Mouse (Mus musculus) skeletal muscle tissue, adult 2 months (tissue): Measurements from ENCODE around the gene Tshz2.
A peak's percentile ranks its signal among the peaks of the same experiment; 100 is the strongest.
"Not testable (repeated sequence)": the region's sequence is repeated elsewhere in the genome, so short reads cannot be mapped to it uniquely, and the experiment has no call there.

Experiments used
- DNase-seq: peaks from one replicate; pipeline ENCODE4 v3.0.0-alpha.2; 2012; ENCODE audit warnings: low read depth, low spot score

Tshz2 gene

DNA sequence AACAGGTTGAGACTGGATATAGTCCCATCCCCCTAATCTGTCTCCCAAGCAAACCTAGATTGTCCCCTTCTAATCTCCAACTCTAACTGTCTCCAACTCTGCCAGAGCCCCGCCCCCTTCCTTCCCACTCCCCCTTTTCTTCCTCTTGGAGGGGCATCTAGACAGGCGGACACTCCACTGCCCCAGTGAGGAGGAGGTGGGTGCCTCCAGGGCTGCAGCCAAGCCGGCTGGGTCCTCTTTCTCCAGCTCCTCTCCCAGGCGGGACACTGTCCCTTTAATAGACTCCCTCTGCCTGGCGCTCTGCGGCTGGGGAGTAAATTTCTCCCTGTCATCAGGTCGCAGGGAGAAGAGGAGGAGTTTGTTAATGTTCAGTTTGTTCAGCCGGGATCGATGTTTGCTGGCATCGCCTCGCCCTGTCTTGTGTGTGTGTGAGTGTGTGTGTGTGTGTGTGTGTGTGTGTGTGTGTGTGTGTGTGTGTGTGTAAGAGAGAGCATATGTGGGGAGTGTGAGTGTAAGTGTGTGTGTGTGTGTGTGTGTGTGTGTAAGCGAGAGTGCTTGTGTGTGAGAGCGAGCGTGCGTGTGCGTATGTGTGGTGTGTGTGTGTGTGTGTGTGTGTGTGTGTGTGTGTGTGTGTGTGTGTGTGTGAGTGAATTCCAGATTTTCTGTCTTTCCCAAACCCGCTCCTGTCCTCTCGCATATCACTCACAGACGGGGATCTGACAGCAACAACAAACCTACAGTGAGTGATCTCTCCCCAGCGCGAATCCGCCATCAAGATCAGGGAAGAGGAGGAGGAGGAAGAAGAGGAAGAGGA is at the start of gene Tshz2:
Tshz2 (plus strand) TSS at position 676 of the 814 bp plus-strand sequence.
- peak; percentile 79 for DNase-seq

DNA sequence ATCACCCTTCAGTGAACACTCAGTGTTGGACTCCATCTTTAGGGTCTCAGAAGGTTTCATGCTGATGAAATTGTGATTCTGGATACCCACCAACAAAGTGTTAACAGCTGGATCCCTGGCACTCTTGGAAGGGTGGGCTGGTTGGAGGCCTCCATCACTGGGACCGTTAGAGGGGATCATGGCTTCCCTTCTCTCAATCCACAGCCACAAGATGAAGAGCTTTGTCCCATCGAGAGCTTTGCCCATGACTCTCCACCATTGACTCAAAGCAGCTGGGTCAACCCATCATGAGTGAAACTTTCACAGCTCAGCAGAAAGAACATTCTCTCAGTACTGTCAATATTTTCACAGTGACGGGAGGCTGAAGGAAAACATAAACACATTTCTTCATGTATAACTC is 49.3 kb upstream of the Tshz2 start:
- no peak for DNase-seq

DNA sequence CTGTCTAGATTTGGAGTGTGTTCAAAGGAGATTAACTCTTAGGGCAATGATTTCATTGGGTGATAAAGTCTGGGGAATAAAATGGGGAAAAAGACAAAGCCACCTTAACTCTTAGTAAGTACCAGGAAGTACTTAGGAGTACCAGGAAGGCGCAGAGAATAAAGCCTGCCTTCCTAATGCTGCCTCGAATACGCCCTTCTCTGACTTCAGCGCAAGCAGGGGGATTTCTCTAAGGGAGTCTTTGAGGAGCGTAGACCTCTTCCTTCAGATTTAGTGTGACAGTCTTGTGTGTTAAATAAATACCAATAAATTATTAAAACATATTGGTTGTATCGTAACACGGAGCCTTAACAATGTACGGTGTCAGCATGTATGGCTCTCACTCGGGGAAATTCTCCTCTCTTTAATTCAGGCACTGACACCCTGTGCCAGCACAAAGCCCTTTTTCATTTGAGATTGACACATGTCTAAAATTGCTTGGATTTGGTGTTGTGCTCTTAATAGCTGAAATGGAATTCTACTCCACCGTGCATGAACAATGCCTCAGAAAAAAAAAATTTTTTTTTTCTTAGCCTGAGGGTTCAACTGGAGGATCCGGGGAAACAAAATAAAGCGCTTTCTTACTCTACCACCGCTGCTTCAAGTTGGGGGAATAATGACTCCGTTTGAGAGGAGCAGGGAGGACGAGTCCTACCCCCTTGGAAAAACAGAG is 47.9 kb upstream of the Tshz2 start:
- no peak for DNase-seq

DNA sequence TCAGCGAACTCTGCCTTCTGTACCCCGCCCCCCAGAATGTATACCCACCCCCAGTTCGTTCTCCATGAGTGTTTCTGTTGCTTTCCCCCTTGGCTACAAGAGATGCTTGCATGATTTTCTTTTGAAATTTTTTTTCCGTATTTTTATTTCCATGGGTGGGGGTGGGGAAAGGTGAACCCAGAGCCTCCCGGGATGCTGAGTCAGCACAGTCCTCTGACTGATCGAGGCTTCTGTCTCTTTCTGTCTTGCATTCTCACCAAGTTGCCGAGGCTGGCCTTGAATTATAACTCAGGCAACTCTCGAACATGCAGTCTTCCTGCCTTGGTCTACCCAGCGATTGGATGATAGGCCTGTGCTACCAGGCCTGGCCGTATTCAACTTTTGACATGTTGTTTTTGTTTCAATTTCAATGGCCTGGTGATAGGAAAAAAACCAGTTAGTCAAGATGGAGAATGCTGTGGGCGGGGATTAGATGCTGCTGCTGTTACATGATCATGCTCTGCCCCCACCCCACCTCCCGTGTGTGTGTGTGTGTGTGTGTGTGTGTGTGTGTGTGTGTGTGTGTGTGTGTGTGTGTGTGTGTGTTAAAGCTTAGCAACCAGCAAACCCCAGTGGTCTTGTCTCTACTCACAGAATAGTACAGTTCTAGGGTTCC is 47.1 kb upstream of the Tshz2 start:
- DNase-seq, result no peak

DNA sequence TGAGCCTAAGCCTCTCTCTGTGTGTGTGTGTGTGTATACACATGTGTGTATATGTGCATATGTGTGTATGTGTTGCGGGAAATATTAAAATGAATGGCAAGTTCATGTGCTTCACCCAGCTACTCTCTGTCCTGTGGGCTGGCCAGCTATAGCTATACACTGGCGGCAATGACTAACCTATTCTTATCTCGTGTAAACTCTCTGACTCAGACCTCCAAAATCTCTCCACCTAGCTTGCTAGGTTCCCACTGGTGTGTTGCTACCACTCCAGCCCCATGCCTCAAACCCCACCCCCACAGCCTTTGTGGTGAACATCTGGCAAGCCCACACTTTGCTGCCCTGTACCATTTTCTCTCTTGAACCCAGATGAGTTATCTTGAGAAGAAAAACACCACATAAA is 46.1 kb upstream of the Tshz2 start:
- no peak for DNase-seq

DNA sequence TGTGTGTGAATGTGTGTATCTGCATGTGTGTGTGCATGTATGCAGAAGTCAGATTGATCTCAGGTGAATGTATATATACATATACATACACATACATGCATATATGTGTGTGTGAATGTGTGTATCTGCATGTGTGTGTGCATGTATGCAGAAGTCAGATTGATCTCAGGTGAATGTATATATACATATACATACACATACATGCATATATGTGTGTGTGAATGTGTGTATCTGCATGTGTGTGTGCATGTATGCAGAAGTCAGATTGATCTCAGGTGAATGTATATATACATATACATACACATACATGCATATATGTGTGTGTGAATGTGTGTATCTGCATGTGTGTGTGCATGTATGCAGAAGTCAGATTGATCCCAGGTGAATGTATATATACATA is 45.2 kb upstream of the Tshz2 start, which contains the start of gene Gm11011:
Gm11011 (minus strand) TSS at position 101 of the 400 bp plus-strand sequence.
- not testable (repeated sequence) for DNase-seq

DNA sequence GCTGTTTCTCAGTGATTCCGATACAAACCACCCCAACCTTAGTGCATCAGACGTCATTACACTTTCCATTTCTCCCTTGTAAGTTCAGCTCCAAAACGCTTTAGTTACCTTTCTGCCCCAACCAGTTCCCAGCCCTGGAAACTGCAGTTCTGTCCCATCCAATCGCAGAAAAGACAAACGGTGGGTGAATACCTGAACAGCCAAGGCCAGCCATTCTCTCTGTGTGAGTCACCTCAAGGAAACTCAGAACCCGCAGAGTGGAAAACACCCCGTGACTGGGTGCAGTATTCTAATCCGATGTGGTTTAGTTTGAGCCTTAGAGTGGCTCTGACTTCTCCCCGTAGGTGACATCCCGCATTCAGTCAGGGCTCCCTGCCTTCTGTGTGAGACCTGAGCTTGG is 43.1 kb upstream of the Tshz2 start:
- DNase-seq, result no peak

DNA sequence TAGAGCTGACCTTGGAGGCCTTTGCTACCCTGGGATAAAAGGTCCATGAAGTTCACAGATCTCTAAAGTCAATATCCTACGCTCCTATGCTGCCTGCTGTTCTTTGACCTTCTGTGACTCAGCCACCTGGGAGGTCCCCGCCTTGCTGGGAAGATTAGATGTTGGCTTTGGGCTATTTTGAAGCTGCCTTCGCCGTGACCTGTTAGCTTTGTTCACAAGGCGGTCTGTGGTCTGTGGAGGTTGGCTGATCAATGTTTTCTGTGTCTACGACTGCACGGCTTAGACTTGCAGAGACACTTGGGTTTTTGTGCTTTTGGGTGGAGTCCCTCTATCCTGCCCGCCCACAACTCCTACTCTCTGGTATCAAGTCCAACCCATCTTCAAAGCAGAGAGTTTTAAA is 42.4 kb upstream of the Tshz2 start:
- DNase-seq, result no peak

DNA sequence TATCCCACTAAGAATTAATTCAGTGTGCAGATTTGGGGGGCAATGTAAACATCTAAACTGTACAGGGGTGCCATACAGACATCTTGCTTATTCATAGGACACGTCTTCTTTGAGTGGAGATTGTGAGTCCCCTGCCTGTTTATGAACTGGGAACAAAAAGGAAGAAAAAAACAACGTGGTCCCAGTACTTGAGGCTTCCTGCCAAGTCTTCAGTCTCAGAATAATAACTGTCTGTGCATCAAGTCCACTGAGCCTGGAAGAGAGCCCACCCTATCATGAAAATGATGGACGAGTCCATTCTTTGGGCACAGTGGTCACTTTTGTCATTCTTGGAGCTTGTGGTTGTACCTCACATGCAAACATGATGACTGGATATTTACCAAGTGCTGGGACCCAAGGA is 39.1 kb upstream of the Tshz2 start:
- DNase-seq, result no peak

DNA sequence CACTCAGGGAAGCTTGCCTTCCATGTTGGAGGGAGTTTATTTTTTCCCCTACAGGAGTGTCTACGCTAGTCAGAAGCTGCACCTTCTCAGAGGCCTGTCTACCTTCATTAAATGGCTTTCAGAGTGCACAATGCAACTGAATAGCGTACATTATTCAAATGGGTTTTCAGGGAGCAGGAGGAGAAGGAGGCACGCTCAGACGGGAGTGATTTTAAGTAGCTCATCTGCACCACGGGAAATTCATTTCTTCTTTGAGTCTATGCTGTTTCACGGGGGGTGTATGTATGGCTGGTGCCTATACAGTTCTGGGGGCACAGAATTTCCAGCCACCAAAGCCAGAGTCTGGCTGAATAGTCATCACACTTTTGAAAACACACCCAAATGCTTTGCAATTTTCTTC is 35.5 kb upstream of the Tshz2 start:
- DNase-seq, result no peak

DNA sequence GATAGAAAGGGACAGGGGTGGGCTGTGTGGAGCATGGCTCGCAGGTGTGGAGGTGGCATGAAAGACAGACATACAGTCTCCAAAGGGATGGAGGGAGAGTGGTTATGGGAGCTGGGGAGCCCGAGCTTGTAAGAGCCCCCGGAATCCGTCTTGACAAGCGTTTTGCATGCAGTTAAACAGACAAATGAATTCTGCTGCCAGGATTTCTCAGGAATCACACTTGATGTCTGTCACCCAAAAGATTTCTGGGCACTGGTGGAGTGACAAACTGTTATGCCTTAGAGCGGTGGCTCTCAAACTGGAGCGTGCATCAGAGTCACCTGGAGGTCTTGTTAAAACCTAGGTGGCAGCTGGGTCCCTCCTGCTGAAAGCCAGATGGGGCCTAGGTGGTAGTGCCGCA is 34.8 kb upstream of the Tshz2 start:
- no peak for DNase-seq

DNA sequence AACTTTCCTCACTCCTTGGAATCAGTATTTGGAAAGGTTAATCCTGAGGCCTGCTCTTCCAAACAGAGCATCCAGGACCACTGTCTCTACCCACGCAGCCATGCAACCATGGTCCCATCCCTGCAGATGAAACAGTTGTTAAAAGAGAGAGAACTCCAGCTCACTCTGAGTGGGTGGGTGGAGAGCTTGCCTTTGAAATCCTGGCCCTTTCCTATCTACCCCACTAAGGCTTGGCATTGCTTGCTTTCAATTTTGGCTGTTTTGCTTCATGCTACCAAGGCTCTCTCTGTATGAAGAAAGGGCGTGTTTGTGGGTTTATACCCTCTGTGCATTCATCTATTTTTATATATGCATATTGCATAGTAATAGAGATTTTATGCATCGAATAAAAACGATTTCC is 33.2 kb upstream of the Tshz2 start:
- no peak for DNase-seq

DNA sequence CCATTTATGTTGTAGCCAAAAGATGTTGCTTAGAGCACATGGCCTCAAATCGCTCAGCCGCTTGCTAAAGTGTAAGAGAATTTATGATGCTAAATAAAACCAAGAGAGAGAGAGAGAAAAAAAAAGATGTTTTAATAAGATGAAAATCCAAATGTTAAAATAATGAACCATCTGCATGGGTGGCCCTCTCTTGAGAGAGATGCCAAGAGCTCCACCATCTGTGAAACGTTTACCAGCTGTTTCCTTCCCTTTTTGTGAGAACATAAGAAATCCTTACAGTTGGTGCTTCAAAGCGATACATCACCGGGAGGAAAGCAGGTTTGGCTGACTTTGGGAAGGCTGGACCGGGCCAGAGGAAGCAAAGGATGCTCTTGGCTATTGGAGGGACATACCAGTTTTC is 32.6 kb upstream of the Tshz2 start:
- DNase-seq, result no peak

DNA sequence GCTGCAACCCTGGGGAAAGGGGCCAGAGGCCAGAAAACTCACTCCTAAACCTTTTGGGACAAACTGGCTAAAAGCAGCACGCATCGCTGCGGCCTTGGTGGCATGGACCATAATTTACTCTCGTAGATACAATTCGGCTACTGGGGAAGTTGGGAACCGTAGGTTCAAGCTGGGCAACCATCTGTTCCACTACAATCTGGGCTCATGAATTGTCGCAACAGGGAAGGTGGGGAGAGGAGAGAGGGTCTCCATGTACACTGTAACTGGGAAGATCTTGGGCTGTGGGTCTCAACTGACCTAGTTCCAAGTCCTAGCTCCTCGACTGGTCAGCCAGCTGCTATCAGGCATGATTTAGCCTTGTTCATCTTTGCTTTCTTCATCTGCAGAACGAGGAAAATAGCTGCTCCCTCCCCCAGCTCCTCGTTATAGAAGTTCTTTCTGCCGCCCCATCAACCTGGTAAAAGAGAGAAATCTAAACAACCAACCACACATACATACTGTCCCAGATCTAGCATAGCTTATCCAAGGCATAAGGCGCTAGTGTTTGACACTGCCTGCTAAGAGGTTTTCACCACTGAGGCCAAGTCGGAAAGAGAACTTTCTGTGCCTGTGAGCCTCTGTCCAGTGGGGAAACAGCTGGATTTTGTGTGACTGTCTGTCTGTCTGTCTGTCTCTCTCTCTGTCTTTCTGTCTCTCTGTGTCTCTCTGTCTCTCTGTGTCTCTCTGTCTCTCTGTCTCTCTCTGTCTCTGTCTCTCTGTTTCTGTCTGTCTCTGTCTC is 25.7 kb upstream of the Tshz2 start:
- DNase-seq, result no peak

DNA sequence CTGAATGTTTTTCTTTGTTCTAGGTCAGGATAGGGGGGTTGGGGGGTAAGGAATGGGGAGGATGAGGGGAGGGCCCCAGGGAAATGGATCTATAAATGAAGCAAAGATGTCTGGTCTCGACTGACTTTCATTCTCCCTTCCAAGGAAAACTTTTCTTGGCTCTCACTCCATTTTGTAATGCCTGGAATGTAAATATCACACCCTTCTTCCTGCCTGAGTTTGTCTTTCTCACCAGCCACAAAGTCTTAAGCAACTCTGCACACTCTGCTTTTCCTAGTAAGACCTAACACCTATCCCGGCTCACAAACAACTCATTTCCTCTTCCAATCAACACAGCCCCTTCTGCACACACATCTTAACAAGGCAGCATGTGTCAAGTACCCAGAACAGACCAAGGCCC is 25.0 kb upstream of the Tshz2 start:
- DNase-seq, result no peak

DNA sequence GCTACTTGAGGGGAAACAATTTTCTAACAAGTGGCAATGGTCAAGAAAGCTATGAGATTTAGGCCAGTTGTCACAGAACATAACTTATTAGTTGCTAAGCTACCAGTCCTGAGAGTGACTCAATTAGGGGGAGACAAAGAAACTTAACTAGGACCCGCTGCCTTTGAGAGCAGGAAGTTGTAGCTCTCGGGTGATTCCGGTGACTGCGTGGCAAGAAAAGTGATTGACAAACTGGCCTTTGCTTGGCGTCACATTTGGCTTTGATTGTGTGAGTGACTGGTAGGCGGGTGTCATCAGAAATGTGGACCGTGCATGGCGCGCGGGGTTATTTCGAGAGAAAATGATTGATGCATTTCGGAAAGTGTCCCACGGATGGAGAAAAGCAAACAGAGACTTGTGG is 22.9 kb upstream of the Tshz2 start:
- no peak for DNase-seq

DNA sequence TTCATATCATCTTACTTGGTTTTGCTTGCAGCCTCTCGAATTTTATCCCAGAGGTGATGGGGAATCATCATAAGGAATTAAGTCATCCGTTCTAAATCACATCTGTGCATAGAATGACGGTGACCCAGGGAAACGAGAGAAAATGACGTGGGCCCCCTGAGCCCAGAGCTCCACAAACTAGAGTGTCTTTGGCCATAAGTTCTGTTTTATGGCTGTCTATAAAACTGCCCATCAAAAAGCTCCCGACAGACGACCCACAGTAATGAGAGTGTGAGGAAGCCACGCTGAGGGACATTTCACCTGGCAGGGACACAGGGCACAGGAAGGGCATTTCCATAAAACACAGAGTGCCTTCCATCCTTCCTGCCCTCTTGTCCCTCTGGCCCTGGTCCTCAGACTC is 21.9 kb upstream of the Tshz2 start:
- no peak for DNase-seq

DNA sequence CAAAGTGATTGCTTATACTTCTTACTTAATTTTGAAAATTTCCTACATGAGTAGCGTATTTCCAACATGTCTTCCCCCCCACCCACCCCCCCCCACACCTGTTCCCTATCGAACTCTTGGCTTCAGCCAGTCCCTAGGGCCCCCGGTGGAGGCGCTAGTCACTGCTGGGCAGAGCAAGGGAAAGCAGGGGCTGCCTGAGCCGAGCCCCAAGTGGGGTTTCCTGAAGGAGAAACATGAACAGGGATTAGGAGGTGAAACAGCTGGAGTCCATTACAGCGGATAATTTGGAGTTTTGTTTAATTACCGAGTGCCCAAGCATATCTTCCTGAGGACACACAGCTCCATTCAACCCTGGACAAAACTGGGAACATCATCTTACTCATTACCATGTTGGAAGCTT is 21.3 kb upstream of the Tshz2 start:
- no peak for DNase-seq

DNA sequence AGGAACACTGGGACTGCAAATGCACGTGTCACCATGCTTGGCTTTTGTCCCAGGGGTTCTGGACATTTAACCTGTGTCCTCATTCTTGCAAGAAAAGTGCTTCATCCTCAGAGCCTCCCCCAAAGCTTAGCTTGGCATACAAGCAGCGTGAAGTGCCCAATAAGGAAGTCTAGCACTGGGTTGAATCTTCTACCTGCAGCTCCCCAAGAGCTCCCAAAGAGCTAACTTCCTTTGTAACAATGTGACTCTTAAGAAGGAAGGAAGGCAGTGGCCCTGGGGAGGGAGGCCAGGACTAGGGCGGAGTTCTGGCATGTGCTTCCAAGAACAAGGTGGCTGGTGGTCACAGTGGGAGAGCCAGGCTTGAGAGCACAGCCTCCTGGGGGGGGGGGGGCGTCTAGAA is 18.1 kb upstream of the Tshz2 start:
- no peak for DNase-seq

DNA sequence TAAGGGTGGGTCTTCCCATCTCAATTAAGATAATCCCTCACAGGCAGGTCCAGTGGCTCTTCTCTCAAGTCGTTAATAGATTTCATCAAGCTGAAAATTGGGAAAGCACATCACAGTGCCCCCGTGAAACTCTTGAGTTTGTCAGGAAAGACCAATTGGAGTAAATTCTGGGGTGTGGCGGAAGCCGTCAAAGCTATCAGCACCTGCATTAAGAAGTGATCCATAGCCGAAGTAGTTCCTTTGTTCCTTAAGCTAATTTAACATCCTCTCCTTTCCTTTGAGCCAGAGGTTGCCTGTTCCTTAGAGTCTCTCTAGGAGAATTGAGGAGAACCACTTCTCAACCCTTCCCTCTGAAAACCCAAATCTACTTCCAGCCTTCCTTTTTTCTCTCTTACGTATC is 16.8 kb upstream of the Tshz2 start:
- no peak for DNase-seq

DNA sequence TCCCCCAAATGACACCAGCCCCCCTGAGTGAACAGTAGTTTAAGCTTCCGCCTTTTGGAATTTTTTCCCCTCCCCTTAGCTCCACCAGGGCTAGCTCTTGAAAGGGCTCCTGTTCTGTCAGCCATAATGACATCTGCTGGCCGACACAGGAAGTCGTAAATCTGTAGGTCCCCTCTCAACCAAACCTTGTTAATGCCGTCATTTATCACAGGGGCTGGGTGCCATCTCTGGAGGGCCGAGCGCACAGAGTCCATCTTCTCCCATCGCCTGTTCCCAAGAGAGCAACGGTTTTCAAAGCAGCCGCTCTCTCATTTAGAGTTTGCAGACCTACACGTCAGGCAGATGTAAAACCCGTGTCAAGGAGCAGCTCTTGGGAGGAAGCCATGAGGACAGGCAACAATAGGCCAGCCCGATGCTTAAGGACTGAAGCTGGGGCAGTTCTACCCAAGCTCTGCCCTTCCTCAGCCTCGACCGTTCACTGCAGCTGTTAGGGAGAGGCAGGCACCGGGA is 11.6 kb upstream of the Tshz2 start:
- no peak for DNase-seq

DNA sequence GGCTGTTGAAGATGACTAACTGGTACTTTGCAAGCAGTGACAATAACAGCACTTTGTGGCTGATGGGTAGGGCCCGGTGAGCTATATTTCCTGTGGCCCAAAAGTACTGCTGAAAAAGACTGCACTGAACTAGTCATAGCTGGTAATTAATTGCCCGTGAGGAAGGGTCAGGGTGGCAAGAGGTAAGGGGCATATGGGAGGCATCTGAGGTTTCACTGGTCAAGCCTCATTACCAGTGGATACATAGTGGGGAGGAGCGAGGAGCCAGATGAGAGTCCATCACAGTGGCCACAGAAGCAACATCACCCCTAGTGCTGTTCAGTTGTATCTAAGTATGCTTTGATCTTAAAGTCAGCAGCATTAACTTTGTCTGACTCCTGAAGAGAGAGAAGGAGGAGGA is 2.7 kb upstream of the Tshz2 start:
- DNase-seq, result no peak
